Mouse (Mus musculus): Measurements from ENCODE around the gene Timm23.
"Not testable (repeated sequence)": the region's sequence is repeated elsewhere in the genome, so short reads cannot be mapped to it uniquely, and the experiment has no call there.

The Timm23 gene

GRCm38 (mm10) chr14:32165278-32166061 lies 36.2 kb downstream of the Timm23 start:
- DNase-seq (ENCODE audit: low read depth, low spot score), result peak; percentile 90

GRCm38 (mm10) chr14:32164173-32165051 lies 37.3 kb downstream of the Timm23 start:
- DNase-seq (ENCODE audit: low read depth, low spot score), result no peak

GRCm38 (mm10) chr14:32163203-32163888 lies 38.4 kb downstream of the Timm23 start:
- no peak for DNase-seq (ENCODE audit: low read depth, low spot score)

GRCm38 (mm10) chr14:32162231-32162630 lies 39.5 kb downstream of the Timm23 start:
- no peak for DNase-seq (ENCODE audit: low read depth, low spot score)

GRCm38 (mm10) chr14:32161090-32161885 lies 40.4 kb downstream of the Timm23 start:
- DNase-seq (ENCODE audit: low read depth, low spot score), result no peak

GRCm38 (mm10) chr14:32160563-32160962 lies 41.1 kb downstream of the Timm23 start:
- DNase-seq (ENCODE audit: low read depth, low spot score), result no peak

GRCm38 (mm10) chr14:32159690-32160246 lies 41.9 kb downstream of the Timm23 start, which contains the start of gene Ncoa4:
Gene Ncoa4 (plus strand): TSS chr14:32159865.
- peak; percentile 97 for DNase-seq (ENCODE audit: low read depth, low spot score)

- DNase-seq (ENCODE audit: low read depth, low spot score), result no peak
These were observed 42.5 kb downstream of the Timm23 start for GRCm38 (mm10) chr14:32159150-32159670.

GRCm38 (mm10) chr14:32154758-32155157 lies 46.9 kb downstream of the Timm23 start:
- no peak for DNase-seq (ENCODE audit: low read depth, low spot score)

GRCm38 (mm10) chr14:32153156-32153555 lies 48.5 kb downstream of the Timm23 start:
- no peak for DNase-seq (ENCODE audit: low read depth, low spot score)

GRCm38 (mm10) chr14:32152243-32152965 lies 49.3 kb downstream of the Timm23 start:
- DNase-seq (ENCODE audit: low read depth, low spot score), result no peak

GRCm38 (mm10) chr14:32150872-32151271 lies 50.8 kb downstream of the Timm23 start:
- DNase-seq (ENCODE audit: low read depth, low spot score), result no peak

- DNase-seq (ENCODE audit: low read depth, low spot score), result no peak
These were observed 55.1 kb downstream of the Timm23 start for GRCm38 (mm10) chr14:32146578-32146977.

GRCm38 (mm10) chr14:32145809-32146511 lies 55.7 kb downstream of the Timm23 start:
- DNase-seq (ENCODE audit: low read depth, low spot score), result no peak

- DNase-seq (ENCODE audit: low read depth, low spot score), result no peak
These were observed 56.3 kb downstream of the Timm23 start for GRCm38 (mm10) chr14:32145401-32145800.

- no peak for DNase-seq (ENCODE audit: low read depth, low spot score)
These were observed 57.0 kb downstream of the Timm23 start for GRCm38 (mm10) chr14:32144734-32145133.

- DNase-seq (ENCODE audit: low read depth, low spot score), result no peak
These were observed 60.0 kb downstream of the Timm23 start, which contains the start of gene Msmb for GRCm38 (mm10) chr14:32141723-32142122. Gene Msmb (plus strand): TSS chr14:32142023.

GRCm38 (mm10) chr14:32140359-32140965 lies 61.2 kb downstream of the Timm23 start:
- DNase-seq (ENCODE audit: low read depth, low spot score), result no peak

GRCm38 (mm10) chr14:32136467-32136866 lies 65.2 kb downstream of the Timm23 start:
- not testable (repeated sequence) for DNase-seq (ENCODE audit: low read depth, low spot score)
